8 mouse cellular contexts compared by ENCODE assay signal in genomic region chr16:17723325-17723626, GRCm38 (mm10). TPM values are rescaled to one million over a fixed set of nuclear protein-coding genes. Genes with fewer than 3 reads are reported as not detected.
DNase-seq lines count a peak whose midpoint lies in the region; ATAC-seq and TF ChIP-seq lines count a peak whose summit lies in the region.

No protein-coding gene starts in this region.

- no peak for ATAC-seq in heart, embryonic 16.5 days (replicated peaks; ENCODE audit: extremely low read depth, insufficient read depth, low FRiP score)
- ATAC-seq in embryonic facial prominence, embryonic 14.5 days (ENCODE audit: low read depth), result no peak
- ATAC-seq in liver, embryonic 12.5 days, result no peak
- ATAC-seq in inflammation-experienced regulatory T-cells, adult 6 months, result no peak

- WGBS in heart, embryonic 16.5 days, result 74% methylated on average over 1 of the region's 1 CpGs
- 63% methylated on average over 1 of the region's 1 CpGs for WGBS in embryonic facial prominence, embryonic 14.5 days
- WGBS in liver, embryonic 12.5 days (ENCODE audit: insufficient replicate concordance), result 55% methylated on average over 1 of the region's 1 CpGs

- TF ChIP-seq RAD21 in CH12.LX (IDR thresholded peaks at IDR 0.05; ENCODE audit: low read depth, low read length), result no peak

- H3K27me3 ChIP-seq in heart, embryonic 16.5 days (ENCODE audit: control insufficient read depth, insufficient read depth, low read length), result no peaks in the 10 kb centered on the region
- no peaks in the 10 kb centered on the region for H3K27me3 ChIP-seq in CH12.LX (replicated peaks)
- H3K27me3 ChIP-seq in embryonic facial prominence, embryonic 14.5 days (replicated peaks; ENCODE audit: control insufficient read depth, insufficient read depth, low read length), result no peaks in the 10 kb centered on the region
- H3K27me3 ChIP-seq in liver, embryonic 12.5 days (replicated peaks), result no peaks in the 10 kb centered on the region; the same call in 1 of the 2 replicates

- H3K4me1 ChIP-seq in heart, embryonic 16.5 days (ENCODE audit: control insufficient read depth, insufficient read depth, low read length), result peaks cover 17% of the 10 kb centered on the region
- peaks cover 10 to 31% of the 10 kb centered on the region in 2 experiments for H3K4me1 ChIP-seq in CH12.LX (ENCODE audit: control insufficient read depth in 1 of 2, insufficient read depth in 2 of 2)
- H3K4me1 ChIP-seq in embryonic facial prominence, embryonic 14.5 days (ENCODE audit: control insufficient read depth, insufficient read depth, low read length), result peaks cover 11% of the 10 kb centered on the region
- peaks cover 31% of the 10 kb centered on the region for H3K4me1 ChIP-seq in liver, embryonic 12.5 days

- no peak overlapping the region for H3K27ac ChIP-seq in heart, embryonic 16.5 days (ENCODE audit: low read length)
- no peak overlapping the region for H3K27ac ChIP-seq in CH12.LX (ENCODE audit: insufficient read depth, low read depth)
- H3K27ac ChIP-seq in embryonic facial prominence, embryonic 14.5 days (replicated peaks; ENCODE audit: low read depth, low read length), result no peak overlapping the region; the same call in 1 of the 2 replicates
- no peak overlapping the region for H3K27ac ChIP-seq in liver, embryonic 12.5 days

- intact Hi-C loops in gastrocnemius, postnatal 14 days (cut with DNase I; ENCODE audit: low total_unique reads), result no loop called here

- peak overlapping the region; percentile 55; the same call in 1 of the 2 replicates for H3K4me2 ChIP-seq in heart, embryonic 16.5 days (ENCODE audit: low read depth, low read length)
- H3K4me2 ChIP-seq in CH12.LX (ENCODE audit: insufficient read depth, low read depth, poor library complexity, severe bottlenecking), result no peak overlapping the region; the same call in 1 of the 2 replicates
- H3K4me2 ChIP-seq in embryonic facial prominence, embryonic 14.5 days (ENCODE audit: low read depth, low read length), result peak overlapping the region; percentile 48
- H3K4me2 ChIP-seq in liver, embryonic 12.5 days, result peak overlapping the region; percentile 94

- dilution Hi-C loops in CH12.LX (cut with MboI; ENCODE audit: extremely low pct_ligation_motif_present, extremely low pct_unique_long_range_greater_than_20kb, low sequenced_read_pairs), result no loop called here

- TF ChIP-seq POLR2A in CH12.LX (IDR thresholded peaks at IDR 0.05; ENCODE audit: low read depth, low read length), result no peak

- H3K4me3 ChIP-seq in heart, embryonic 16.5 days (ENCODE audit: low read length), result peak overlapping the region; percentile 72
- H3K4me3 ChIP-seq in CH12.LX (replicated peaks in 1 of 3; ENCODE audit: low read depth in 2 of 3, low read length in 2 of 3, poor library complexity in 1 of 3), result peak overlapping the region in 2 of 3 experiments; percentile 50 to 75
- H3K4me3 ChIP-seq in embryonic facial prominence, embryonic 14.5 days (ENCODE audit: low read depth, low read length), result peak overlapping the region; percentile 92; the same call in 1 of the 2 replicates
- peak overlapping the region; percentile 89; the same call in 1 of the 2 replicates for H3K4me3 ChIP-seq in liver, embryonic 12.5 days

- TF ChIP-seq CTCF in CH12.LX (conservative IDR thresholded peaks at IDR 0.05 in 1 of 2, IDR thresholded peaks at IDR 0.05 in 1 of 2; ENCODE audit: low read depth in 2 of 2, low read length in 2 of 2), result no peak

- no peak for DNase-seq in heart, adult 18-20 months
- no peak for DNase-seq in CH12.LX (ENCODE audit: extremely low read depth)
- no peak for DNase-seq in embryonic facial prominence, embryonic 14.5 days (ENCODE audit: low spot score)
- no peak for DNase-seq in spleen, postnatal 4 days (ENCODE audit: low spot score in 2 of 2)
- DNase-seq in gastrocnemius, postnatal 14 days, result no peak

- H3K36me3 ChIP-seq in heart, embryonic 16.5 days (ENCODE audit: control insufficient read depth, insufficient read depth), result no peaks in the 10 kb centered on the region
- peaks cover 0 to 14% of the 10 kb centered on the region in 2 experiments for H3K36me3 ChIP-seq in CH12.LX (replicated peaks in 1 of 2; ENCODE audit: control insufficient read depth in 1 of 2, insufficient read depth in 1 of 2, low read length in 1 of 2)
- H3K36me3 ChIP-seq in embryonic facial prominence, embryonic 14.5 days (ENCODE audit: control insufficient read depth, insufficient read depth, low read length), result no peaks in the 10 kb centered on the region
- H3K36me3 ChIP-seq in liver, embryonic 12.5 days, result no peaks in the 10 kb centered on the region

- H3K9me3 ChIP-seq in heart, embryonic 16.5 days (replicated peaks; ENCODE audit: control insufficient read depth, low read length), result no peaks in the 10 kb centered on the region
- H3K9me3 ChIP-seq in CH12.LX (replicated peaks; ENCODE audit: low read length), result no peaks in the 10 kb centered on the region
- no peaks in the 10 kb centered on the region for H3K9me3 ChIP-seq in embryonic facial prominence, embryonic 14.5 days (ENCODE audit: control insufficient read depth, low read length)
- H3K9me3 ChIP-seq in liver, embryonic 12.5 days (replicated peaks), result no peaks in the 10 kb centered on the region

- in situ Hi-C loops in CH12.LX (cut with MboI; ENCODE audit: low pct_ligation_motif_present, low pct_unique_long_range_greater_than_20kb, low sequenced_read_pairs), result no loop called here

- H3K79me2 ChIP-seq in CH12.LX (replicated peaks; ENCODE audit: control insufficient read depth, extremely low read depth, insufficient read depth, poor library complexity, severe bottlenecking), result peaks cover 41% of the 10 kb centered on the region

- H3K9ac ChIP-seq in heart, embryonic 16.5 days (ENCODE audit: low read length), result no peak overlapping the region
- no peak overlapping the region; the same call in 1 of the 2 replicates for H3K9ac ChIP-seq in CH12.LX (ENCODE audit: insufficient read depth, low read depth)
- no peak overlapping the region for H3K9ac ChIP-seq in embryonic facial prominence, embryonic 14.5 days (ENCODE audit: low read depth, low read length)
- H3K9ac ChIP-seq in liver, embryonic 12.5 days, result no peak overlapping the region

- peak; percentile 52 for TF ChIP-seq EP300 in CH12.LX (IDR thresholded peaks at IDR 0.05; ENCODE audit: low read length)

TF ChIP-seq in CH12.LX, 34 proteins besides CTCF, POLR2A, EP300 and RAD21:
- TF ChIP-seq MYC (IDR thresholded peaks at IDR 0.05; ENCODE audit: low read depth, low read length) (peak; percentile 26; the same call in 1 of the 2 replicates), RCOR1 (conservative IDR thresholded peaks at IDR 0.05; ENCODE audit: low read depth, low read length) (0 out of 2 replicates have a peak, but pooled peaks have one; percentile 42), POLR2AphosphoS2 (IDR thresholded peaks at IDR 0.05; ENCODE audit: low read depth, low read length) (no peak), IRF4 (IDR thresholded peaks at IDR 0.05; ENCODE audit: low read depth, low read length) (0 out of 2 replicates have a peak, but pooled peaks have one; percentile 10), NELFE (IDR thresholded peaks at IDR 0.05; ENCODE audit: low read depth, low read length) (no peak; the same call in 1 of the 2 replicates), ZNF384 (IDR thresholded peaks at IDR 0.05; ENCODE audit: low read depth, low read length) (peak; percentile 29; the same call in 1 of the 2 replicates), MAX (IDR thresholded peaks at IDR 0.05; ENCODE audit: low read length) (peak; percentile 44; the same call in 1 of the 2 replicates), JUN (IDR thresholded peaks at IDR 0.05; ENCODE audit: insufficient read depth, low read depth, low read length) (no peak), E2F4 (IDR thresholded peaks at IDR 0.05; ENCODE audit: insufficient replicate concordance, low read depth, low read length) (0 out of 2 replicates have a peak, but pooled peaks have one; percentile 45), TCF12 (IDR thresholded peaks at IDR 0.05; ENCODE audit: low read depth, low read length) (0 out of 2 replicates have a peak, but pooled peaks have one; percentile 23), KAT2A (IDR thresholded peaks at IDR 0.05; ENCODE audit: insufficient replicate concordance, low read length) (0 out of 2 replicates have a peak, but pooled peaks have one; percentile 60), MEF2A (IDR thresholded peaks at IDR 0.05; ENCODE audit: borderline replicate concordance, low read depth, low read length) (no peak), ETS1 (conservative IDR thresholded peaks at IDR 0.05; ENCODE audit: low read depth, low read length) (0 out of 2 replicates have a peak, but pooled peaks have one; percentile 21)

RNA-seq across cellular contexts. Expression of gene Med15, which starts 9.4 kb away (rescaled TPM):
- polyA plus RNA-seq in heart, embryonic 16.5 days (2015; fragmentation: Nextera tagmentation; extraction: Ambion mirVana), result 32.3 and 35.9 TPM in 2 replicates
- total RNA-seq in heart, adult 18-20 months (2021), result 10 to 100 TPM; 21.0 to 25.0 TPM
- total RNA-seq in CH12.LX (2012; rRNA removed) (40.1 and 42.6 TPM in 2 replicates), CH12.LX (2014; rRNA removed) (17.2 and 20.1 TPM in 2 replicates)
- polyA plus RNA-seq in CH12.LX (2012; ENCODE audit: insufficient read length, low read depth), result 65.2 and 78.1 TPM in 2 replicates
- polyA plus RNA-seq in embryonic facial prominence, embryonic 14.5 days (2014; fragmentation: Nextera tagmentation; extraction: Ambion mirVana), result 35.2 and 36.1 TPM in 2 replicates
- 24.2 and 25.2 TPM in 2 replicates for polyA plus RNA-seq in liver, embryonic 12.5 days (2016; fragmentation: Nextera tagmentation; extraction: Ambion mirVana)
- 100 to 1,000 TPM in 1 of 3 experiments, 10 to 100 TPM in 2; 69.3 to 109 (median 71.8) TPM for polyA plus RNA-seq in inflammation-experienced regulatory T-cells, adult 6 months (2017; shearing (Covaris generic))
- total RNA-seq in gastrocnemius, postnatal 14 days (2021), result 10 to 100 TPM; 19.8 to 20.9 TPM

RNA-seq across cellular contexts. Expression of gene Klhl22, which starts 36.1 kb away (rescaled TPM):
- polyA plus RNA-seq in heart, embryonic 16.5 days (2015; fragmentation: Nextera tagmentation; extraction: Ambion mirVana), result 36.4 and 39.6 TPM in 2 replicates
- total RNA-seq in heart, adult 18-20 months (2021), result 10 to 100 TPM; 18.2 to 24.2 TPM
- total RNA-seq in CH12.LX (2012; rRNA removed), result not detected in 2 replicates
- not detected in 2 replicates for total RNA-seq in CH12.LX (2014; rRNA removed)
- polyA plus RNA-seq in CH12.LX (2012; ENCODE audit: insufficient read length, low read depth), result not detected in 2 replicates
- polyA plus RNA-seq in embryonic facial prominence, embryonic 14.5 days (2014; fragmentation: Nextera tagmentation; extraction: Ambion mirVana), result 77.1 and 90.9 TPM in 2 replicates
- 23.5 and 24.0 TPM in 2 replicates for polyA plus RNA-seq in liver, embryonic 12.5 days (2016; fragmentation: Nextera tagmentation; extraction: Ambion mirVana)
- polyA plus RNA-seq in inflammation-experienced regulatory T-cells, adult 6 months (2017; shearing (Covaris generic)), result 10 to 100 TPM; 11.8 to 28.7 (median 13.4) TPM
- total RNA-seq in gastrocnemius, postnatal 14 days (2021), result 10 to 100 TPM; 17.3 to 19.9 TPM

Comparison
In these comparisons a context has a peak if more than half of its experiments do, and no peak if none do; other contexts are left out.
1. RNA of gene Klhl22, which starts 36.1 kb away (polyA plus RNA-seq): 77.1 to 90.9 TPM in embryonic facial prominence, embryonic 14.5 days, 36.4 to 39.6 TPM in heart, embryonic 16.5 days, 23.5 to 24.0 TPM in liver, embryonic 12.5 days and 11.8 to 28.7 TPM in inflammation-experienced regulatory T-cells, adult 6 months; not detected in CH12.LX; every median in the first group is over 10 times any median in the second.
2. Peak in every context shown above with its lines, with median percentiles within 50 percentile points of each other: H3K4me3 ChIP-seq.